Mouse (Mus musculus) liver, embryonic 14.5 days (tissue): ENCODE measurements around the gene Barx2.

Experiments
- CTCF ChIP-seq: IDR thresholded peaks from 2 replicates; pipeline ENCODE4 v1.5.1; 2016; ENCODE audit warnings: antibody characterized with exemption, low read depth, control low read depth
- EP300 ChIP-seq: IDR thresholded peaks from 2 replicates; pipeline ENCODE4 v1.6.1; 2016; ENCODE audit warnings: antibody characterized with exemption, low read depth

DNA sequence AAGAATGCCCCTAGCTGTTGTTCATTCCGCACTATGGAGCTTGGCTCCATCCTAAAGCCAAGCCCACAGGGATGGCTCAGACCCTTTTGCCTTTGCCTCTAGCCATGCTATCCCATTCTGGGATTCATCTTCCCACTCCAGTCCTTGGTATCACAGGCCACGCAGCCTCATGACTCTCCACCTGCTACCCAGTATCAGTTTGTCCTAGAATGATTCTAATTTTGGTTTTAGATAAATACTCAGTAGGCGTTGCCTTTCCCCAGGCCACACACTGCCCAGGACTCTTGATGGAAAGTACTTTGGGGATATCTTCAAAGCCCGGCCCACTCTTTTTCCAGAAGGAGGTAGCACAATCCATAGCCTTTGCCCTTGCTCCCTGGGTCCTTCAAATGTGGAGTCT lies 72.7 kb downstream of the Barx2 start:
- no peak for TF ChIP-seq CTCF
- no peak for TF ChIP-seq EP300
